ENCODE assay signal across 7 mouse cellular contexts in the genomic region with DNA sequence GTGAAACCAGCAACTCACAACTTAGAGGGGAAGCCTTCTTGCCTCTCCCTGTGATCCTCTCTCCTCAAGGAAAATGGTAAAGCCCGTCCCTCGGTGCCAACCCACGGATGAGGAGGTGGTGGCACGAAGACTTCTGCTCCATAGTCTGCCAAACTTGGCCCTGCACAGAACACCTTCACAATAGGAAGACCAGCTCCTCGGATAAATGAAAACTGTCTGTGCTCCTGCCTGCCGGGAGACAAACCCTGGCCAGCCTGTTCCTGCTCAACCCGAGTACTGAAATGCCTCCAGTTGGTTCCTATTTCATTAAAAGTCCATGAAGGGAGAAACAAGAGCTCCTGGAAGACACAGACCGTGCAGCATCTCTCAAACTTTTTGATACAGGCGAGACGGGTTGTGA. TPM values are rescaled to one million over a fixed set of nuclear protein-coding genes. Genes with fewer than 3 reads are reported as not detected.
DNase-seq lines count a peak whose midpoint lies in the region; ATAC-seq and TF ChIP-seq lines count a peak whose summit lies in the region.

No protein-coding gene starts in this region.

- no peaks in the 10 kb centered on the region for H3K27me3 ChIP-seq in liver, adult 2 months (ENCODE audit: control insufficient read depth, insufficient read depth, low read length)
- H3K27me3 ChIP-seq in limb, embryonic 11.5 days (ENCODE audit: control insufficient read depth, insufficient read depth, low read length), result no peaks in the 10 kb centered on the region
- H3K27me3 ChIP-seq in small intestine, adult 2 months (ENCODE audit: control insufficient read depth, insufficient read depth, low read length), result no peaks in the 10 kb centered on the region

- H3K9ac ChIP-seq in liver, adult 2 months (ENCODE audit: low read depth, low read length), result peak overlapping the region; percentile 4; the same call in 1 of the 2 replicates
- H3K9ac ChIP-seq in limb, embryonic 11.5 days (ENCODE audit: low read length), result peak overlapping the region; percentile 62

- no peak for TF ChIP-seq POLR2A in liver, adult 2 months (IDR thresholded peaks at IDR 0.05; ENCODE audit: extremely low read depth, insufficient read depth, low read length)
- TF ChIP-seq POLR2A in small intestine, adult 2 months (IDR thresholded peaks at IDR 0.05; ENCODE audit: low read depth, low read length), result no peak

- ATAC-seq in limb, embryonic 11.5 days (ENCODE audit: insufficient number of reproducible peaks, low FRiP score, low TSS enrichment, low read depth), result no peak
- ATAC-seq in cerebellum, adult (ENCODE audit: insufficient number of reproducible peaks, low FRiP score, low TSS enrichment), result no peak

- H3K9me3 ChIP-seq in limb, embryonic 11.5 days (ENCODE audit: control insufficient read depth, low read length), result no peaks in the 10 kb centered on the region

- no peak for DNase-seq in liver, adult 2 months (ENCODE audit: extremely low read depth, low read depth, low spot score)
- no peak for DNase-seq in liver
- peak; percentile 47 to 65 for DNase-seq in frontal cortex, postnatal 36 days (ENCODE audit: low spot score in 2 of 2)
- no peak for DNase-seq in limb, embryonic 11.5 days (ENCODE audit: low spot score)
- DNase-seq in testis, postnatal 14 days (ENCODE audit: low spot score), result no peak

- no peaks in the 10 kb centered on the region for H3K4me1 ChIP-seq in liver, adult 2 months (ENCODE audit: control insufficient read depth, insufficient read depth, low read length)
- H3K4me1 ChIP-seq in limb, embryonic 11.5 days (ENCODE audit: control insufficient read depth, insufficient read depth, low read length), result peaks cover 14% of the 10 kb centered on the region
- peaks cover 14% of the 10 kb centered on the region; the same call in 1 of the 2 replicates for H3K4me1 ChIP-seq in small intestine, adult 2 months (ENCODE audit: control insufficient read depth, insufficient read depth, insufficient read length, low read length)

- H3K36me3 ChIP-seq in liver, adult 2 months (ENCODE audit: control insufficient read depth, insufficient read depth, low read length), result no peaks in the 10 kb centered on the region
- no peaks in the 10 kb centered on the region for H3K36me3 ChIP-seq in limb, embryonic 11.5 days (ENCODE audit: control insufficient read depth, insufficient read depth, low read length)
- H3K36me3 ChIP-seq in small intestine, adult 2 months (ENCODE audit: control insufficient read depth, insufficient read depth, low read length), result no peaks in the 10 kb centered on the region

- peak overlapping the region; percentile 81 for H3K4me2 ChIP-seq in limb, embryonic 11.5 days (ENCODE audit: low read depth, severe bottlenecking)

- H3K27ac ChIP-seq in liver, adult 2 months (replicated peaks; ENCODE audit: insufficient read depth, low read depth, low read length), result no peak overlapping the region
- no peak overlapping the region; the same call in 1 of the 2 replicates for H3K27ac ChIP-seq in limb, embryonic 11.5 days (replicated peaks; ENCODE audit: low read depth, low read length)
- no peak overlapping the region for H3K27ac ChIP-seq in small intestine, adult 2 months (ENCODE audit: insufficient read depth, low read depth, low read length)

- H3K79me2 ChIP-seq in liver, adult 2 months (ENCODE audit: control insufficient read depth, insufficient read depth, low read length), result peaks cover 15% of the 10 kb centered on the region

- TF ChIP-seq CTCF in liver, adult 2 months (IDR thresholded peaks at IDR 0.05; ENCODE audit: low read depth, low read length), result no peak
- no peak for TF ChIP-seq CTCF in small intestine, adult 2 months (IDR thresholded peaks at IDR 0.05; ENCODE audit: extremely low read depth, insufficient read length, insufficient replicate concordance, low read depth, low read length)

- peak overlapping the region; percentile 25; the same call in 1 of the 2 replicates for H3K4me3 ChIP-seq in liver, adult 2 months (ENCODE audit: insufficient read depth, low read depth, low read length)
- H3K4me3 ChIP-seq in limb, embryonic 11.5 days (ENCODE audit: low read depth, low read length), result peak overlapping the region; percentile 42
- H3K4me3 ChIP-seq in small intestine, adult 2 months (ENCODE audit: low read depth, low read length), result 0 out of 2 replicates have a peak overlapping the region, but pooled peaks have one; percentile 65

- 77% methylated on average over 10 of the region's 10 CpGs for WGBS in liver, adult 2 months
- 71% methylated on average over 10 of the region's 10 CpGs for WGBS in limb, embryonic 11.5 days
- 61% methylated on average over 10 of the region's 10 CpGs for WGBS in small intestine, adult 2 months

RNA-seq across cellular contexts. Expression of a gene that starts 1.2 kb away (rescaled TPM):
- 4.0 and 4.7 TPM in 2 replicates for total RNA-seq in liver, adult 2 months (2014; rRNA removed)
- 3.2 TPM in 2 replicates for polyA plus RNA-seq in liver, adult 2 months (2012; rRNA removed)
- polyA plus RNA-seq in limb, embryonic 11.5 days (2014; fragmentation: Nextera tagmentation; extraction: Ambion mirVana), result 3.5 and 3.8 TPM in 2 replicates
- polyA plus RNA-seq in small intestine, adult 2 months (2012; rRNA removed), result 0.33 and 0.43 TPM in 2 replicates

RNA-seq across cellular contexts. Expression of a gene that starts 16.2 kb away (rescaled TPM):
- 16.1 and 20.3 TPM in 2 replicates for total RNA-seq in liver, adult 2 months (2014; rRNA removed)
- polyA plus RNA-seq in liver, adult 2 months (2012; rRNA removed), result 35.4 and 36.0 TPM in 2 replicates
- polyA plus RNA-seq in limb, embryonic 11.5 days (2014; fragmentation: Nextera tagmentation; extraction: Ambion mirVana), result 50.6 and 54.5 TPM in 2 replicates
- 44.5 and 94.1 TPM in 2 replicates for polyA plus RNA-seq in small intestine, adult 2 months (2012; rRNA removed)

RNA-seq across cellular contexts. Expression of a gene that starts 45.3 kb away (rescaled TPM):
- total RNA-seq in liver, adult 2 months (2014; rRNA removed), result 34.0 and 34.5 TPM in 2 replicates
- polyA plus RNA-seq in liver, adult 2 months (2012; rRNA removed), result 26.9 and 27.3 TPM in 2 replicates
- 39.4 and 42.1 TPM in 2 replicates for polyA plus RNA-seq in limb, embryonic 11.5 days (2014; fragmentation: Nextera tagmentation; extraction: Ambion mirVana)
- 7.9 and 18.1 TPM in 2 replicates for polyA plus RNA-seq in small intestine, adult 2 months (2012; rRNA removed)

Comparison
In these comparisons a context has a peak if more than half of its experiments do, and no peak if none do; other contexts are left out.
1. DNase-seq: peak in frontal cortex, postnatal 36 days (2 of 2); none in liver, adult 2 months (single experiment), liver (single experiment), limb, embryonic 11.5 days (single experiment) and testis, postnatal 14 days (single experiment).
2. Peak in every context shown above with its lines, with median percentiles within 50 percentile points of each other: H3K4me3 ChIP-seq.